Mouse (Mus musculus): ENCODE measurements around the gene Btbd35f12. TPM values are rescaled to one million over a fixed set of nuclear protein-coding genes. Genes with fewer than 3 reads are reported as not detected.
"Not testable (repeated sequence)": the region's sequence is repeated elsewhere in the genome, so short reads cannot be mapped to it uniquely, and the experiment has no call there.

Btbd35f12 gene
- polyA plus RNA-seq (2015; fragmentation: Nextera tagmentation; extraction: Ambion mirVana) = not detected in 2 replicates

- H3K4me1 ChIP-seq; ATAC-seq; H3K27ac ChIP-seq; H3K9ac ChIP-seq; H3K9me3 ChIP-seq (replicated peaks); H3K27me3 ChIP-seq; H3K4me3 ChIP-seq; H3K4me2 ChIP-seq; H3K36me3 ChIP-seq (ENCODE audit: poor library complexity, severe bottlenecking): not testable (repeated sequence)
- WGBS = no CpG with 5 or more reads among the region's 3 CpGs
Observed at GRCm38 (mm10) chrX:33313079-33313478, at the start of gene Btbd35f12. Gene Btbd35f12, plus strand, starts transcription at chrX:33313379.

GRCm38 (mm10) chrX:33353254-33353653 is 40.1 kb downstream of the Btbd35f12 start:
- H3K27ac ChIP-seq; H3K27me3 ChIP-seq; H3K4me2 ChIP-seq; ATAC-seq; H3K4me3 ChIP-seq; H3K9me3 ChIP-seq (replicated peaks); H3K36me3 ChIP-seq (ENCODE audit: poor library complexity, severe bottlenecking); H3K4me1 ChIP-seq; H3K9ac ChIP-seq: not testable (repeated sequence)
- WGBS = 79% methylated on average over 2 of the region's 2 CpGs

Other genes with a start within 250 kb of the Btbd35f12 start
- not detected in 2 replicates for gene Spin2-ps6, start 78.5 kb upstream of the Btbd35f12 start, polyA plus RNA-seq (2015; fragmentation: Nextera tagmentation; extraction: Ambion mirVana)

Data from forebrain, embryonic 13.5 days (tissue).